Mouse (Mus musculus) stomach, postnatal 0 days (tissue): ENCODE data around the gene Vil1. TPM values are rescaled to one million over a fixed set of nuclear protein-coding genes. Genes with fewer than 3 reads are reported as not detected.

Experiments used
- ATAC-seq: fragments of 200-750 bp; cut with Nextera tagmentation; 2 replicates; pipeline ENCODE4 v1.8.0; 2017; ENCODE audit not compliant: low FRiP score, low TSS enrichment
- DNase-seq: peaks from one replicate; pipeline ENCODE4 v3.0.0-alpha.2; 2016; ENCODE audit warnings: low spot score
- H3K27ac ChIP-seq: fragments of 300-500 bp; sonication (generic); replicated peaks from 2 replicates; pipeline ENCODE4 v1.5.1; 2014; ENCODE audit warnings: mild to moderate bottlenecking, control low read depth
- H3K27me3 ChIP-seq: fragments of 300-500 bp; sonication (generic); 2 replicates; pipeline ENCODE4 v1.6.1; 2014; ENCODE audit warnings: low read length; ENCODE audit not compliant: control insufficient read depth, insufficient read depth
- H3K36me3 ChIP-seq: fragments of 300-500 bp; sonication (generic); 2 replicates; pipeline ENCODE4 v1.6.1; 2014; ENCODE audit warnings: low read length, mixed read lengths; ENCODE audit not compliant: control insufficient read depth, insufficient read depth
- H3K4me1 ChIP-seq: fragments of 300-500 bp; sonication (generic); replicated peaks from 2 replicates; pipeline ENCODE4 v1.6.1; 2014; ENCODE audit warnings: antibody characterized with exemption; ENCODE audit not compliant: control insufficient read depth, insufficient read depth
- H3K4me2 ChIP-seq: fragments of 300-500 bp; sonication (generic); replicated peaks from 2 replicates; pipeline ENCODE4 v1.6.1; 2014; ENCODE audit warnings: low read depth, mild to moderate bottlenecking, control low read depth, moderate library complexity
- H3K4me3 ChIP-seq: fragments of 300-500 bp; sonication (generic); 2 replicates; pipeline ENCODE4 v1.5.1; 2014; ENCODE audit warnings: low read depth, low read length, control low read depth
- H3K9ac ChIP-seq: fragments of 300-500 bp; sonication (generic); 2 replicates; pipeline ENCODE4 v1.6.1; 2014; ENCODE audit warnings: mild to moderate bottlenecking, low read length, control low read depth, mixed read lengths
- H3K9me3 ChIP-seq: fragments of 300-500 bp; sonication (generic); 2 replicates; pipeline ENCODE4 v1.6.1; 2016; ENCODE audit warnings: low read length; ENCODE audit not compliant: control insufficient read depth
- CTCF ChIP-seq: IDR thresholded peaks from 2 replicates; pipeline ENCODE4 v1.5.1; 2016; ENCODE audit warnings: antibody characterized with exemption, low read depth, mild to moderate bottlenecking, moderate library complexity
- EP300 ChIP-seq: optimal IDR thresholded peaks from 2 replicates; pipeline ENCODE3; 2016; ENCODE audit warnings: antibody characterized with exemption
- WGBS: fragments of 180-500 bp; shearing (Covaris S2); extraction: QIAGEN DNeasy Blood & Tissue Kit; methylation state at CpG from one replicate; pipeline ENCODE4 v1.1.7; 2014; 5-methylcytosine and 5-hydroxymethylcytosine counted together
- polyA plus RNA-seq: library from polyadenylated mRNA; unstranded; fragments of >200 nt; fragmentation: Nextera tagmentation; extraction: Ambion mirVana; gene quantifications from 2 replicates; pipeline ENCODE4 v1.2.1, GENCODE M21; 2015

The Vil1 gene
- polyA plus RNA-seq, 1 experiment from 2014 or later, result 12.8 TPM

GRCm38 (mm10) chr1:74411753-74412325 lies 2.7 kb downstream of the Vil1 start:
- no peaks in the 10 kb centered on the region for H3K27me3 ChIP-seq
- no peak overlapping the region for H3K27ac ChIP-seq
- no peaks in the 10 kb centered on the region for H3K36me3 ChIP-seq
- H3K4me2 ChIP-seq, result no peak overlapping the region
- TF ChIP-seq CTCF, result no peak
- no peaks in the 10 kb centered on the region for H3K9me3 ChIP-seq
- DNase-seq, result no peak
- peak; percentile 47 for ATAC-seq
- H3K9ac ChIP-seq, result no peak overlapping the region
- 26% methylated on average over 2 of the region's 2 CpGs for WGBS
- H3K4me1 ChIP-seq, result no peaks in the 10 kb centered on the region
- no peak overlapping the region for H3K4me3 ChIP-seq

- H3K4me2 ChIP-seq, result no peak overlapping the region
- H3K27ac ChIP-seq, result no peak overlapping the region
- ATAC-seq (no peak), DNase-seq (no peak)
- H3K9me3 ChIP-seq, result no peaks in the 10 kb centered on the region
- no peaks in the 10 kb centered on the region for H3K4me1 ChIP-seq
- H3K36me3 ChIP-seq, result no peaks in the 10 kb centered on the region
- H3K27me3 ChIP-seq, result no peaks in the 10 kb centered on the region
- no peak for TF ChIP-seq CTCF
- no peak for TF ChIP-seq EP300
- no peak overlapping the region for H3K4me3 ChIP-seq
- 77% methylated on average over 8 of the region's 8 CpGs for WGBS
- H3K9ac ChIP-seq, result no peak overlapping the region
These were observed 3.5 kb downstream of the Vil1 start for GRCm38 (mm10) chr1:74412711-74413110.

GRCm38 (mm10) chr1:74415143-74415542 lies 6.0 kb downstream of the Vil1 start:
- Histone ChIP-seq H3K4me2 (no peak overlapping the region), H3K9ac (no peak overlapping the region), H3K36me3 (no peaks in the 10 kb centered on the region), H3K27ac (no peak overlapping the region), H3K9me3 (no peaks in the 10 kb centered on the region), H3K4me3 (no peak overlapping the region), H3K27me3 (no peaks in the 10 kb centered on the region), H3K4me1 (no peaks in the 10 kb centered on the region)
- ATAC-seq, result peak; percentile 53
- TF ChIP-seq CTCF, result no peak
- TF ChIP-seq EP300, result no peak
- DNase-seq, result peak; percentile 80
- 52% methylated on average over 4 of the region's 4 CpGs for WGBS

GRCm38 (mm10) chr1:74418747-74419439 lies 9.7 kb downstream of the Vil1 start:
- WGBS, result 73% methylated on average over 17 of the region's 17 CpGs

GRCm38 (mm10) chr1:74419440-74419794 lies 10.2 kb downstream of the Vil1 start:
- DNase-seq (no peak), ATAC-seq (no peak)
- Histone ChIP-seq H3K4me1 (no peaks in the 10 kb centered on the region), H3K27ac (no peak overlapping the region), H3K4me3 (no peak overlapping the region), H3K36me3 (no peaks in the 10 kb centered on the region), H3K9me3 (no peaks in the 10 kb centered on the region), H3K4me2 (no peak overlapping the region), H3K9ac (no peak overlapping the region), H3K27me3 (no peaks in the 10 kb centered on the region)
- TF ChIP-seq CTCF (no peak), EP300 (no peak)
- WGBS, result 57% methylated on average over 9 of the region's 9 CpGs

More at GRCm38 (mm10) chr1:74418747-74419439, 9.7 kb downstream of the Vil1 start:
- no peak overlapping the region for H3K27ac ChIP-seq
- no peaks in the 10 kb centered on the region for H3K27me3 ChIP-seq
- H3K4me1 ChIP-seq, result no peaks in the 10 kb centered on the region
- H3K4me3 ChIP-seq, result no peak overlapping the region
- no peak overlapping the region for H3K9ac ChIP-seq
- DNase-seq (no peak), ATAC-seq (no peak)
- TF ChIP-seq EP300 (no peak), CTCF (no peak)
- no peak overlapping the region for H3K4me2 ChIP-seq
- no peaks in the 10 kb centered on the region for H3K9me3 ChIP-seq
- H3K36me3 ChIP-seq, result no peaks in the 10 kb centered on the region

GRCm38 (mm10) chr1:74423147-74423546 lies 14.0 kb downstream of the Vil1 start:
- WGBS, result 43% methylated on average over 8 of the region's 8 CpGs
- no peak overlapping the region for H3K4me2 ChIP-seq
- no peak overlapping the region for H3K9ac ChIP-seq
- no peak overlapping the region for H3K27ac ChIP-seq
- H3K27me3 ChIP-seq, result no peaks in the 10 kb centered on the region
- H3K4me3 ChIP-seq, result no peak overlapping the region
- DNase-seq (no peak), ATAC-seq (no peak)
- H3K9me3 ChIP-seq, result no peaks in the 10 kb centered on the region
- no peaks in the 10 kb centered on the region for H3K4me1 ChIP-seq
- no peaks in the 10 kb centered on the region for H3K36me3 ChIP-seq
- TF ChIP-seq EP300 (no peak), CTCF (no peak)
